Mouse (Mus musculus) forebrain, postnatal 0 days (tissue): ENCODE measurements around the gene Cep135. TPM values are rescaled to one million over a fixed set of nuclear protein-coding genes. Genes with fewer than 3 reads are reported as not detected.

Source experiments
- ATAC-seq: fragments of 200-750 bp; cut with Nextera tagmentation; 2 replicates; pipeline ENCODE4 v1.8.0; 2017; ENCODE audit warnings: mild to moderate bottlenecking, moderate library complexity
- DNase-seq: peaks from one replicate; pipeline ENCODE4 v3.0.0-alpha.2; 2015
- H3K27ac ChIP-seq: fragments of 300-500 bp; sonication (generic); 2 replicates; pipeline ENCODE4 v1.5.1; 2014; ENCODE audit warnings: low read depth, mild to moderate bottlenecking, antibody characterized with exemption, low read length, moderate library complexity, mixed read lengths
- H3K27me3 ChIP-seq: fragments of 300-500 bp; sonication (generic); 2 replicates; pipeline ENCODE4 v1.6.1; 2014; ENCODE audit warnings: mild to moderate bottlenecking, low read length, mixed read lengths; ENCODE audit not compliant: insufficient read depth
- H3K36me3 ChIP-seq: fragments of 300-500 bp; sonication (generic); 2 replicates; pipeline ENCODE4 v1.6.1; 2014; ENCODE audit warnings: mild to moderate bottlenecking, moderate library complexity; ENCODE audit not compliant: insufficient read depth
- H3K4me1 ChIP-seq: fragments of 300-500 bp; sonication (generic); 2 replicates; pipeline ENCODE4 v1.6.1; 2014; ENCODE audit warnings: antibody characterized with exemption; ENCODE audit not compliant: insufficient read depth
- H3K4me2 ChIP-seq: fragments of 300-500 bp; sonication (generic); 2 replicates; pipeline ENCODE4 v1.6.1; 2014; ENCODE audit warnings: low read depth, mild to moderate bottlenecking, moderate library complexity
- H3K4me3 ChIP-seq: fragments of 300-500 bp; sonication (generic); 2 replicates; pipeline ENCODE4 v1.5.1; 2014; ENCODE audit warnings: low read depth, low read length, mixed read lengths
- H3K9ac ChIP-seq: fragments of 300-500 bp; sonication (generic); 2 replicates; pipeline ENCODE4 v1.6.1; 2014; ENCODE audit warnings: mild to moderate bottlenecking
- H3K9me3 ChIP-seq: fragments of 300-500 bp; sonication (generic); 2 replicates; pipeline ENCODE4 v1.6.1; 2016; ENCODE audit warnings: low read length
- CTCF ChIP-seq: sonication (generic); IDR thresholded peaks from 2 replicates; pipeline ENCODE4 v1.5.1; 2016; ENCODE audit warnings: antibody characterized with exemption, control low read depth, low read depth
- WGBS: fragments of 180-500 bp; shearing (Covaris S2); extraction: QIAGEN DNeasy Blood & Tissue Kit; methylation state at CpG from one replicate; pipeline ENCODE4 v1.1.7; 2014; 5-methylcytosine and 5-hydroxymethylcytosine counted together
- polyA plus RNA-seq: library from polyadenylated mRNA; unstranded; fragments of >200 nt; fragmentation: Nextera tagmentation; extraction: Ambion mirVana; gene quantifications from 2 replicates; pipeline ENCODE4 v1.2.1, GENCODE M21; 2015
- total RNA-seq: library from RNA; depleted of rRNA; stranded (reverse); fragments of >200 nt; gene quantifications from 2 replicates; pipeline ENCODE4 v1.2.3, GENCODE M21; 2014

The Cep135 gene
- total and polyA plus RNA-seq, 2 experiments from 2014 or later: 2.8 to 8.3 TPM

- ATAC-seq: peak; percentile 92
- TF ChIP-seq CTCF: peak; percentile 60
- Histone ChIP-seq H3K4me3 (peak overlapping the region; percentile 90), H3K27ac (peak overlapping the region; percentile 99), H3K4me1 (peaks cover 6% of the 10 kb centered on the region; the same call in 1 of the 2 replicates), H3K9ac (peak overlapping the region; percentile 100), H3K4me2 (peak overlapping the region; percentile 71), H3K9me3 (no peaks in the 10 kb centered on the region), H3K36me3 (no peaks in the 10 kb centered on the region), H3K27me3 (no peaks in the 10 kb centered on the region)
- 3% methylated on average over 65 of the region's 80 CpGs for WGBS
- DNase-seq: peak; percentile 84
Measured at GRCm38 (mm10) chr5:76657245-76658083, 69.0 kb downstream of the Cep135 start.

GRCm38 (mm10) chr5:76658084-76658934, 69.8 kb downstream of the Cep135 start:
- H3K4me2 ChIP-seq: peak overlapping the region; percentile 71
- no peaks in the 10 kb centered on the region for H3K36me3 ChIP-seq
- H3K27ac ChIP-seq: peak overlapping the region; percentile 99
- ATAC-seq (peak; percentile 75), DNase-seq (peak; percentile 77)
- peak overlapping the region; percentile 90 for H3K4me3 ChIP-seq
- peak overlapping the region; percentile 100 for H3K9ac ChIP-seq
- peaks cover 6% of the 10 kb centered on the region; the same call in 1 of the 2 replicates for H3K4me1 ChIP-seq
- H3K9me3 ChIP-seq: no peaks in the 10 kb centered on the region
- 2% methylated on average over 38 of the region's 38 CpGs for WGBS
- TF ChIP-seq CTCF: no peak
- no peaks in the 10 kb centered on the region for H3K27me3 ChIP-seq

- Histone ChIP-seq H3K9ac (no peak overlapping the region), H3K36me3 (no peaks in the 10 kb centered on the region), H3K27me3 (no peaks in the 10 kb centered on the region), H3K4me2 (peak overlapping the region; percentile 71), H3K4me3 (no peak overlapping the region), H3K27ac (no peak overlapping the region), H3K4me1 (peaks cover 6% of the 10 kb centered on the region; the same call in 1 of the 2 replicates), H3K9me3 (no peaks in the 10 kb centered on the region)
- 60% methylated on average over 8 of the region's 8 CpGs for WGBS
- ATAC-seq: no peak
- no peak for TF ChIP-seq CTCF
- no peak for DNase-seq
Measured at GRCm38 (mm10) chr5:76659958-76660635, 71.6 kb downstream of the Cep135 start.

GRCm38 (mm10) chr5:76661310-76661709, 72.8 kb downstream of the Cep135 start:
- peaks cover 6% of the 10 kb centered on the region; the same call in 1 of the 2 replicates for H3K4me1 ChIP-seq
- 83% methylated on average over 4 of the region's 4 CpGs for WGBS
- no peak overlapping the region for H3K4me2 ChIP-seq
- H3K27me3 ChIP-seq: no peaks in the 10 kb centered on the region
- H3K4me3 ChIP-seq: no peak overlapping the region
- no peak overlapping the region for H3K9ac ChIP-seq
- H3K9me3 ChIP-seq: no peaks in the 10 kb centered on the region
- no peak for TF ChIP-seq CTCF
- no peak overlapping the region for H3K27ac ChIP-seq
- no peaks in the 10 kb centered on the region for H3K36me3 ChIP-seq
- DNase-seq: no peak
- ATAC-seq: no peak

GRCm38 (mm10) chr5:76664936-76665335, 76.4 kb downstream of the Cep135 start:
- Histone ChIP-seq H3K27ac (no peak overlapping the region), H3K9me3 (no peaks in the 10 kb centered on the region), H3K9ac (no peak overlapping the region), H3K4me1 (peaks cover 4% of the 10 kb centered on the region; the same call in 1 of the 2 replicates), H3K4me2 (no peak overlapping the region), H3K36me3 (no peaks in the 10 kb centered on the region), H3K27me3 (no peaks in the 10 kb centered on the region), H3K4me3 (no peak overlapping the region)
- DNase-seq (no peak), ATAC-seq (no peak)
- TF ChIP-seq CTCF: no peak
- WGBS: 65% methylated on average over 7 of the region's 7 CpGs

GRCm38 (mm10) chr5:76665421-76665820, 76.9 kb downstream of the Cep135 start:
- TF ChIP-seq CTCF: no peak
- 19% methylated on average over 7 of the region's 7 CpGs for WGBS
- no peaks in the 10 kb centered on the region; the same call in 1 of the 2 replicates for H3K4me1 ChIP-seq
- DNase-seq: no peak
- peak; percentile 42; the same call in 1 of the 2 replicates for ATAC-seq
- no peaks in the 10 kb centered on the region for H3K27me3 ChIP-seq
- H3K4me2 ChIP-seq: peak overlapping the region; percentile 16; the same call in 1 of the 2 replicates
- H3K9ac ChIP-seq: no peak overlapping the region
- peak overlapping the region; percentile 54 for H3K27ac ChIP-seq
- H3K36me3 ChIP-seq: no peaks in the 10 kb centered on the region
- no peaks in the 10 kb centered on the region for H3K9me3 ChIP-seq
- no peak overlapping the region for H3K4me3 ChIP-seq
